Mouse (Mus musculus) megakaryocyte, embryonic 14.5 days (primary cell): ENCODE data around the gene Gm42421.

Experiments used
- FLI1 ChIP-seq: IDR thresholded peaks from 2 replicates; pipeline ENCODE4 v1.6.1; 2012; ENCODE audit warnings: low read length, inconsistent platforms, mixed read lengths
- GATA1 ChIP-seq: IDR thresholded peaks from 3 replicates; pipeline ENCODE4 v1.6.1; 2012; ENCODE audit warnings: mixed read lengths, low read length, inconsistent platforms, borderline replicate concordance

- no peak for TF ChIP-seq GATA1
- TF ChIP-seq FLI1: no peak
These were observed 5.4 kb downstream of the Gm42421 start for GRCm38 (mm10) chr5:143933414-143933813.
